Mouse (Mus musculus) C2C12 (cell line): Measurements from ENCODE around the gene Sh3glb2. TPM values are rescaled to one million over a fixed set of nuclear protein-coding genes. Genes with fewer than 3 reads are reported as not detected.

ENCODE experiments used
- H3K27me3 ChIP-seq: one replicate; pipeline ENCODE4 v1.6.1; 2011; ENCODE audit not compliant: control insufficient read depth, insufficient read depth, insufficient read length
- H3K36me3 ChIP-seq: one replicate; pipeline ENCODE4 v1.6.1; 2011; ENCODE audit not compliant: control insufficient read depth, insufficient read depth
- H3K4me3 ChIP-seq: one replicate; pipeline ENCODE4 v1.5.1; 2011; ENCODE audit warnings: mild to moderate bottlenecking, control low read depth; ENCODE audit not compliant: poor library complexity, insufficient read depth, severe bottlenecking
- H3K79me2 ChIP-seq: one replicate; pipeline ENCODE4 v1.6.1; 2011; ENCODE audit not compliant: control insufficient read depth, insufficient read depth
- H3K79me3 ChIP-seq: one replicate; pipeline ENCODE4 v1.6.1; 2011; ENCODE audit warnings: low read depth, control low read depth
- H3ac ChIP-seq: one replicate; pipeline ENCODE3; 2011; ENCODE audit warnings: low read depth; ENCODE audit not compliant: control insufficient read depth, insufficient read length
- CEBPB ChIP-seq: IDR thresholded peaks from one replicate; pipeline ENCODE4 v1.6.1; 2011; ENCODE audit warnings: low read depth, mild to moderate bottlenecking, control low read depth, moderate library complexity
- CTCF ChIP-seq: IDR thresholded peaks from one replicate; pipeline ENCODE4 v1.5.1; 2011; ENCODE audit not compliant: control insufficient read depth, insufficient read depth, insufficient read length
- FOSL1 ChIP-seq: IDR thresholded peaks from one replicate; pipeline ENCODE4 v1.8.0; 2011; ENCODE audit warnings: mild to moderate bottlenecking, low read length; ENCODE audit not compliant: poor library complexity, insufficient read depth, severe bottlenecking
- MAX ChIP-seq: IDR thresholded peaks from one replicate; pipeline ENCODE4 v1.6.1; 2011; ENCODE audit warnings: mild to moderate bottlenecking, control low read depth
- MYOD1 ChIP-seq: IDR thresholded peaks from one replicate; pipeline ENCODE4 v1.6.1; 2011; ENCODE audit warnings: low read depth; ENCODE audit not compliant: control insufficient read depth, insufficient read length
- MYOG ChIP-seq: IDR thresholded peaks from one replicate; pipeline ENCODE4 v1.6.1; 2011; ENCODE audit not compliant: control insufficient read depth, insufficient read length; ENCODE audit errors: extremely low read depth
- USF1 ChIP-seq: IDR thresholded peaks from one replicate; pipeline ENCODE4 v1.6.1; 2011; ENCODE audit warnings: low read depth, mild to moderate bottlenecking, control low read depth, moderate library complexity
- polyA plus RNA-seq: library from polyadenylated mRNA; unstranded; fragments of >200 nt; fragmentation: generic; extraction: Trizol; gene quantifications from one replicate; pipeline ENCODE4 v1.2.1, GENCODE M21; 2012; ENCODE audit warnings: missing spikeins

Sh3glb2 gene
- polyA plus RNA-seq, 1 experiment, result 60.0 TPM

DNA sequence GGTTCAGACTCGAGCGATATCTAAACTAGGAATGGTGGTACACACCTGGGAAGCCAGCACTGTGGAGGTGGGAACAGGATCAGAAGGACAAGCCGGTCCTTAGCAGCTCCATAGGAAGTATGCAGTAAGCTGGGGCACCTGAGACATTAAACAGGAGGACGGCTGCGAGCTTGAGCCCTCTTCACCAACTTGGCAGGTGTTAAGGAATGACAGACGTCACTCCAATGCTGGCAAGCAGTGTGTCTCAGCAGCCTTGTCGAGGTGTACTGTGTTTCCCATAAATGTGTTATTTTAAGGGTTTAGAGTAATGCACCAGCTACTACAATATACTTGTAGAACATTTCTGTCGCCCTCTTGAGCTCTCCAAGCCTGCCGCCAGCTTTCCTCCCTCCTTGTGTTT, 27.8 kb upstream of the Sh3glb2 start:
- H3K36me3 ChIP-seq, result peaks cover 6% of the 10 kb centered on the region
- H3ac ChIP-seq, result no peak overlapping the region
- H3K4me3 ChIP-seq, result no peak overlapping the region
- TF ChIP-seq MYOG, result no peak
- no peaks in the 10 kb centered on the region for H3K79me2 ChIP-seq
- no peaks in the 10 kb centered on the region for H3K79me3 ChIP-seq
- H3K27me3 ChIP-seq, result no peaks in the 10 kb centered on the region

DNA sequence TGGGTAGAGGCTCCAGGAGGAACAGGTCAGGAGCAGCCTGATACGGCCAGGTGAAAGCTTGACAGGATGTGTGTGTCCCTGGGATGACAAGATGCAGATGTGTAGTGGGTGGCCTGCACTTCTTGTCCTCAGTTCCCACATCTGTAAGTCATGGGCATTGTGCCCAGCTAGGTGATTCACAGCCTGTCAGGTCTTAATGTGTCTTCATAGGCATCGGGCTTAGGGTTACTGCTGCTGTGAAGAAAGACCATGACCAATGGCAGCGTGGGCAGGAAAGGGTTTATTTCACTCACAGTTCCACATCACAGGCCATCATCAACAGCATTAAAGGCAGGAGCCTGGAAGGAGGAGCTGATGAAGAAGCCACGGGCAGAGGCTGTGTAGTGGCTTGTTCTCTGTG, 26.5 kb upstream of the Sh3glb2 start:
- no peak for TF ChIP-seq MYOG
- TF ChIP-seq USF1, result no peak
- no peak for TF ChIP-seq CEBPB
- no peak for TF ChIP-seq MAX
- no peak for TF ChIP-seq MYOD1
- no peak for TF ChIP-seq CTCF
- no peak for TF ChIP-seq FOSL1
- Histone ChIP-seq H3K4me3 (no peak overlapping the region), H3ac (no peak overlapping the region), H3K27me3 (no peaks in the 10 kb centered on the region), H3K79me2 (no peaks in the 10 kb centered on the region), H3K79me3 (no peaks in the 10 kb centered on the region), H3K36me3 (peaks cover 8% of the 10 kb centered on the region)

DNA sequence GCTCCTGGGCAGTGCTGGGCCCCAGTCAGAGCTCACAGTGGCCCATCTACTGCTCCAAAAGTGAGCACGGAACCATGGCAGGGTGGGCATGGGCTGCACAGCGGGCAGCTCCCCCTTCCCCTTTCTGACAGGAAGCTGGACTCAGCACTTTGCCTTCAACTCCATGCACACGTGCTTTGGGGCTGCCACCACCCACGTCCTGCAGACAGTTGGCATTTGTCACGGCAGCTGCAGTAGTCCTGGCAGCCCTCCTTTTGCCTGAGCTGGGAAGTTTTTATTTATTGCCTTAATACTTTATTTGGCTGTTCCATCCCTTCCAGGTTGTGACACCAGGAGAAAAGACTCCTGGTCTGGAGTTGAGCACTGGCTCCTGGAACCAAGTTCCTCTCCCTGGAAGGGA, 25.7 kb upstream of the Sh3glb2 start:
- Histone ChIP-seq H3ac (no peak overlapping the region), H3K79me3 (no peaks in the 10 kb centered on the region), H3K79me2 (no peaks in the 10 kb centered on the region), H3K4me3 (no peak overlapping the region), H3K27me3 (no peaks in the 10 kb centered on the region), H3K36me3 (peaks cover 13% of the 10 kb centered on the region)
- TF ChIP-seq FOSL1 (no peak), MYOD1 (no peak), MAX (no peak), USF1 (no peak), CTCF (no peak), MYOG (no peak), CEBPB (no peak)

DNA sequence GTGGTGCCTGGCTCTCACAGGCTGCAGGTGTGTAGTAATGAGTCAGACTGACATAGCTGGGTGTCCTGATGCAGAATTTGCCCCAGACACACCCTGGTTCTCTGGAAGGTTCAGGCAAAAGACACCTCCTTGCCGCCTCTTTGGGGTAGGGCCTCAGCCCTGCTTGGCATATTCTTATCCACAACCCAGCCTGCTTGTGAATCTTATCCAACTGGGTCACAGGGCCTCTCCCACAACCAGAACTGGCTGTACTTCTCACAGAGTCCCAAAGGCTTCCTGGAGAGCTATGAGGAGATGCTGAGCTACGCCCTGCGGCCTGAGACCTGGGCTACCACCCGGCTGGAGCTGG, 22.2 kb upstream of the Sh3glb2 start:
- H3K27me3 ChIP-seq, result no peaks in the 10 kb centered on the region
- H3K79me2 ChIP-seq, result no peaks in the 10 kb centered on the region
- H3K4me3 ChIP-seq, result no peak overlapping the region
- H3K36me3 ChIP-seq, result peaks cover 32% of the 10 kb centered on the region
- no peaks in the 10 kb centered on the region for H3K79me3 ChIP-seq
- TF ChIP-seq MYOG, result no peak
- no peak for TF ChIP-seq MYOD1
- TF ChIP-seq CEBPB, result no peak
- TF ChIP-seq MAX, result no peak
- TF ChIP-seq FOSL1, result no peak
- TF ChIP-seq USF1, result no peak
- no peak for TF ChIP-seq CTCF
- no peak overlapping the region for H3ac ChIP-seq

DNA sequence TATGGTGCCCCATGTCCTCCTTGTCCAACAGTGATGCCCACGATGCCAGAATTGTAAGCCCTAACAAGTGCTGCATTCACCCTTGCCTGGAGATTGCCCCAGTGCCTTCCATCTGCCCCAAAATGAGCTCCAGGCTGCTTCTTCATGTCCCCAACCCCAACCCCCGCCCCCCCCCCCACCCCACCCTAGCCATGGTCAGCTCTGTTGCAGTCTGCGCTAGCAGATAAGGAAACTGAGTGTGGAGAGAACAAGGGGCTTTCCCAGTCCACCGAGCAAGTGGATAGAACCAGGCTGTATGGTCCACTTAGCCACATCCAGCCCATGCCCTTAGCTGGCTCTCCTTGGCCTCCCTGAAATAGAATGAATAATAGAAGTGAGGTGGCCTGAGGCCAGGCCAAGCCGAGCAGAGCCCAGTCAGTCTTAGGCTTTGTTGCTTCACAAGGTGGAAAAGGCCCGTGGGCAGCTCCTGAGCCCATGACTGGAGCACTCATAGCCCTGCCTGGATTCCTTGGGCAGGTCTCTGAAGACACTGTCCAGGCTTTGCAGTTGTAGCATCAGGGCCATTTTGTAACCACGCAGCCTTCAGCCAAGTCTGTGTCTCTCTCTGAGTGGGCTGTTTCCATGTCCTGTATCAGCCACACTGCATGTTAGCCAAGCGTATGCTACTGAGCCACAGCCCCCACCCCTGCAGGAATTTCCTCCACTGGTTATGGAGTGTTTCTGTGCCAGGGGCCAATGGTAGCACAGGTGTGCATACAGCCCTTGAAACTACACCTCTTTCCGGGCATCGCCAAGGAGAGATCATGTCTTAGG, 21.6 kb upstream of the Sh3glb2 start:
- Histone ChIP-seq H3K36me3 (peaks cover 37% of the 10 kb centered on the region), H3K79me3 (no peaks in the 10 kb centered on the region), H3K27me3 (no peaks in the 10 kb centered on the region), H3K4me3 (no peak overlapping the region), H3K79me2 (no peaks in the 10 kb centered on the region), H3ac (no peak overlapping the region)
- no peak for TF ChIP-seq USF1

DNA sequence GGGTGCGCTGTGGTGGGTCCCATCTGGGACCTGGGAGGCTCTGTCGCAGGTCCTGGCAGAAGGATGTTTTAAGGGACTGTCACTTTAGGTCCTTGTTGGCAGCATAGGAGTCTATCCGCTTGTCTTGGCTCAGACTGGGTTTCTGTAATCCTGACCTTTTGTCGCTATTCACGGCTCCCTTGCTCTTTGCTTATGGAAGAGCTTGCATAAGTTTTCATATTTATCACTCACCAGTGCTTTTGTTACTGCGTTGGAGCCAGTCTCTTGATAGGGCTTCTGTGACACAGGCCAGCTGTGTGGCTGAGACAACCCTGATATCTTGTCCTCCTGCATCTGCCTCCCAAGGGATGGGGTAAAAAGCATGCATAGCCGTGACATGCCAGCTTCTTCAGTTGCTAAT, 20.2 kb upstream of the Sh3glb2 start:
- Histone ChIP-seq H3K36me3 (peaks cover 37% of the 10 kb centered on the region), H3K79me2 (no peaks in the 10 kb centered on the region), H3ac (no peak overlapping the region), H3K4me3 (no peak overlapping the region), H3K27me3 (no peaks in the 10 kb centered on the region), H3K79me3 (no peaks in the 10 kb centered on the region)
- TF ChIP-seq USF1 (no peak), CTCF (no peak), MAX (no peak), CEBPB (no peak), FOSL1 (no peak), MYOG (no peak), MYOD1 (no peak)
